Mouse (Mus musculus): Measurements from ENCODE around the gene Hoxd4. TPM values are rescaled to one million over a fixed set of nuclear protein-coding genes. Genes with fewer than 3 reads are reported as not detected.

Gene Hoxd4
- polyA plus RNA-seq, 1 experiment from 2014 or later, result 0.20 TPM

DNA sequence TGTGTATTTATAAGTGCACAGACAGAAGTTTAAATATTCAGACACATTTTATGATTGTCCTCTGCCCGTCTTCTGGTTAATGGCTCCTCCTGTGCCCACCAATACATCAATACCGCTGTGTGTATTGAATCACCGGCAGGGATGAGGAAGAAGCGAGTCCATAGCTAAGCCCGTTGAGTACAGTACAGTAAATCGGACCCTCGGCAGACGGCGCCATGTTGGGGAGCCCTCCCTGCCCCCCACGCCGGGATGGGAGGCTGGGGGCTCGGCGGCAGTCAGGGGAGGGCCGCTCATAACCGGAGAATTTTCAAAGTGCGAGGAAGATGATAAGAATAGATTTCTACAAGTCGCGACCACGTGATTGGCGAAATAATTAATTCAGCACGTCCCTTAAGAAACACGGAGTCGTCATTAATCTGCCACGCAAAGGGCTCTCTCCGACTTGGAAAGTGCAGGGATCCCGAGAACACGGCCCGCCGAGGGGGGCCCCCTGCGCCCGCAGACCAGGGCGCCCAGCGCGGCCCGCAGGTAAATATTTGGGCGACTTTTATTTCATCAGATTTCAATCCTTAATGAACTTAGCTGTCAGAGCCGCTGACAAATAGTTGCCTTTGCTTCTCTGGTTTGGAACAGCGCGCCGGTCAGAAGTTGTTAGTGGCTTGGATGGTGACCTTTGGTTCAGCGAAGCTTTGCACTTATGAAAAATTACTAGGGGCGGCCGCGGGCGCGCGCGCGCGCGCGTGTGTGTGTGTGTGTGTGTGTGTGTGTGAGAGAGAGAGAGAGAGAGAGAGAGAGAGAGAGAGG lies 21.0 kb downstream of the Hoxd4 start:
- 3% methylated on average over 52 of the region's 52 CpGs for WGBS
- H3K27me3 ChIP-seq (replicated peaks; ENCODE audit: control insufficient read depth, insufficient read depth, low read length), result peaks cover 92% of the 10 kb centered on the region

DNA sequence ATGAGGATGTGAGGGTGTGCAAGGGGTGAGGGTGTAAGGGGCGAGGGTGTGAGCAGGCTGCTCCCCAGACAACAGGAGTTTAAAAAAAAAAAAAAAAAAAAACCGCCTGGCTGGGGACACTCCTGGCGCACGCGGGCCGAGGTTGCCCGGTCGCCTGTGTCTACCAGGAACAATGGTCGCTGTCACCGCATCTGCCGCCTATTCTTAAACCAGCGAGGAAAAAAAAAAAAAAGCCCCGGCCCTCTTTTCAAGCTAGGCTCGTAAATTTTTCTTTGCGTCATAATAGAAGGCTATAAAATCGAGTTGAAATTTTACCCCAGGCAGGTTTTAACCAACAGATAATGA lies 21.6 kb downstream of the Hoxd4 start:
- H3K27ac ChIP-seq (ENCODE audit: low read depth, low read length), result no peak overlapping the region
- peaks cover 3% of the 10 kb centered on the region; the same call in 1 of the 2 replicates for H3K36me3 ChIP-seq (ENCODE audit: control insufficient read depth, insufficient read depth)
- no peak for TF ChIP-seq CTCF (IDR thresholded peaks at IDR 0.05; ENCODE audit: low read depth)
- 5% methylated on average over 16 of the region's 16 CpGs for WGBS
- no peak overlapping the region for H3K9ac ChIP-seq (ENCODE audit: low read depth, low read length)
- ATAC-seq, result no peak
- H3K4me2 ChIP-seq (replicated peaks; ENCODE audit: low read depth), result peak overlapping the region; percentile 65
- H3K9me3 ChIP-seq (ENCODE audit: control insufficient read depth), result no peaks in the 10 kb centered on the region
- no peaks in the 10 kb centered on the region for H3K4me1 ChIP-seq (replicated peaks; ENCODE audit: control insufficient read depth, insufficient read depth, low read length)
- H3K27me3 ChIP-seq (replicated peaks; ENCODE audit: control insufficient read depth, insufficient read depth, low read length), result peaks cover 92% of the 10 kb centered on the region
- peak overlapping the region; percentile 30 for H3K4me3 ChIP-seq (ENCODE audit: low read depth, low read length)

More for the DNA sequence above, 21.0 kb downstream of the Hoxd4 start:
- no peaks in the 10 kb centered on the region for H3K4me1 ChIP-seq (replicated peaks; ENCODE audit: control insufficient read depth, insufficient read depth, low read length)
- TF ChIP-seq CTCF (IDR thresholded peaks at IDR 0.05; ENCODE audit: low read depth), result no peak
- H3K9me3 ChIP-seq (ENCODE audit: control insufficient read depth), result no peaks in the 10 kb centered on the region
- H3K36me3 ChIP-seq (ENCODE audit: control insufficient read depth, insufficient read depth), result peaks cover 3% of the 10 kb centered on the region; the same call in 1 of the 2 replicates
- ATAC-seq, result no peak
- H3K4me2 ChIP-seq (replicated peaks; ENCODE audit: low read depth), result peak overlapping the region; percentile 65
- peak overlapping the region; percentile 30 for H3K4me3 ChIP-seq (ENCODE audit: low read depth, low read length)
- H3K9ac ChIP-seq (ENCODE audit: low read depth, low read length), result no peak overlapping the region
- H3K27ac ChIP-seq (ENCODE audit: low read depth, low read length), result no peak overlapping the region

DNA sequence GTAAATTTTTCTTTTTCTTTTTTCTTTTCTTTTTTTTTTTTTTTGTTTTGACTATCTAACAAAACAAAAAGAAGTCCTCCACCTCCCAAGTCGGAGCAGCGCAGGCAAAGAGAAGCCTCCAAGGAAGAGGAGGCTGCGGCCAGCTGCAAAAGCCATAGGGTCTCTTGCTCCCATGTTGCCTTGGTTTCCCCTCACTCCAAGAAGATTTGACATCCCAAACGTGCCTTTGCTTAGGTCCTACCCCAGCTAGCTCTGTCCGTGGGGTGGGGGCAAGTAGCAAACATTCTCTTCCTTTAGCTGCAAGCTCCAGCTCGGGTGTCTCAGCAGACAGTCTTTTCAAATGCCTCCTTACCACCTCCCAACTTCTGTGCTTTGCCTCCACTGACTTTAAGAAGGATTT lies 22.0 kb downstream of the Hoxd4 start:
- Histone ChIP-seq H3K27ac (ENCODE audit: low read depth, low read length) (no peak overlapping the region), H3K4me1 (replicated peaks; ENCODE audit: control insufficient read depth, insufficient read depth, low read length) (no peaks in the 10 kb centered on the region), H3K4me2 (replicated peaks; ENCODE audit: low read depth) (peak overlapping the region; percentile 65; the same call in 1 of the 2 replicates), H3K9me3 (ENCODE audit: control insufficient read depth) (no peaks in the 10 kb centered on the region), H3K4me3 (ENCODE audit: low read depth, low read length) (peak overlapping the region; percentile 30), H3K27me3 (replicated peaks; ENCODE audit: control insufficient read depth, insufficient read depth, low read length) (peaks cover 92% of the 10 kb centered on the region), H3K9ac (ENCODE audit: low read depth, low read length) (no peak overlapping the region), H3K36me3 (ENCODE audit: control insufficient read depth, insufficient read depth) (no peaks in the 10 kb centered on the region; the same call in 1 of the 2 replicates)
- no peak for TF ChIP-seq CTCF (IDR thresholded peaks at IDR 0.05; ENCODE audit: low read depth)
- WGBS, result 17% methylated on average over 6 of the region's 6 CpGs
- ATAC-seq, result no peak

DNA sequence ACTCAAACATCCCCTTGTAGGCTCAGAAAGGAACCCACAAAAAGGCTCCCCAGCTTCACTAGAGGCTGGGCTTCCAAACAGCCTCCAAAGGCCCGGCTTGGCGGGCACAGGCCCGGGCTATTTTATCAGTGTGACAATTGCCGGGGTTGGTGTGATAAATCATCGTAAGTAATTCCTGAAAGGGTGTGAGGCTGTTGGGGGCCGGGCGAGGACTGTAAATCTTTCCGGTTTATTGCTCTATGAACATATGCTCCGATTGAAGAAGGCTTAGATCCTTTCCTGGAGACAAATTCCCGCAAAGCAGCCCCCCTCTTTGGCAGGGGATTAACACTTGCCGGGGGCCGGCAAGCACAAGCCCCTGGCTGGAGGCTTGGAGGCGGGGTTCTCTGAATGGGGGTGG lies 22.7 kb downstream of the Hoxd4 start:
- H3K9ac ChIP-seq (ENCODE audit: low read depth, low read length), result no peak overlapping the region
- no peaks in the 10 kb centered on the region; the same call in 1 of the 2 replicates for H3K36me3 ChIP-seq (ENCODE audit: control insufficient read depth, insufficient read depth)
- H3K4me1 ChIP-seq (replicated peaks; ENCODE audit: control insufficient read depth, insufficient read depth, low read length), result no peaks in the 10 kb centered on the region
- 16% methylated on average over 13 of the region's 13 CpGs for WGBS
- H3K27ac ChIP-seq (ENCODE audit: low read depth, low read length), result no peak overlapping the region
- H3K27me3 ChIP-seq (replicated peaks; ENCODE audit: control insufficient read depth, insufficient read depth, low read length), result peaks cover 93% of the 10 kb centered on the region
- ATAC-seq, result no peak
- H3K4me3 ChIP-seq (ENCODE audit: low read depth, low read length), result no peak overlapping the region
- H3K9me3 ChIP-seq (ENCODE audit: control insufficient read depth), result no peaks in the 10 kb centered on the region
- peak overlapping the region; percentile 17; the same call in 1 of the 2 replicates for H3K4me2 ChIP-seq (replicated peaks; ENCODE audit: low read depth)
- TF ChIP-seq CTCF (IDR thresholded peaks at IDR 0.05; ENCODE audit: low read depth), result no peak

DNA sequence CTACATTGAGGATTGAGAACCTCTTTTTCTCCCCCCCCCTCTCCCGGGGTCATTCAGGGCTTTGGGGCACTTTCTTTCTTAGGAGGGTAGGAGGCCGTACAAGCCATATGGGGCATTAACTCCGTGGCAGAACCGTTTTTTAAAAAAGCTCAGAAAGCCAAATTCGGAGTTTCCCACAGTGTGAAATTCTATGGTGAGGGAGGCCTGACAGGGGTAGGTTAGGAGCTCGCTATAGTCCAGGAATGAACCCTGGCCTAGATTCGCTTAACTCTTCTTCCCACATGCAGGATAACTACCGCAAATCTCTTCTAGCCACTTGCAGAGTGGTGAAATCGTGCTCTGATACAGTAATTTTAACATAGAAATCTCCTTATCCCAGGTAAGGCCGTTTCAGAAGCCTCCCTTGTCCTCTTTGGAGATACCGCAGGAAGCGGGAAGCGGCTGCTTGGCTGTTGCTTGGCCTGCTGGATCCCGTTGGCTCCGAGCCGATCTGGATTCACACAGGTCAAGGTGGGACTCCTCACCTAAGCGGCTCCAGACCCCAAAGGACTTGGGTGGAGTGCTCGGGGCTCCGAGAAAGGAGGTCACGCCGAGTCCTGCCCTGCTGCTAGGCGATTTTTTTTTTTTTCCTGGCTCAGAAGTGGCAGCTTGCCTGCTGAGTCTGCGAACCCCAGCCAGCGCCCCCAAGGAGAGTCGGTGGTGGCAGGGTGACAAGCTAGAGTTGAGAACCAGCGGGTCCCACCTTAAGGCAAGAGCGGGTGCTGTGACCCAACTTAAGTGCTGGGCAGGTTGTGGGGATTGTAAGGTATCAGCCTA lies 23.5 kb downstream of the Hoxd4 start:
- H3K9ac ChIP-seq (ENCODE audit: low read depth, low read length), result no peak overlapping the region
- H3K36me3 ChIP-seq (ENCODE audit: control insufficient read depth, insufficient read depth), result no peaks in the 10 kb centered on the region; the same call in 1 of the 2 replicates
- peak overlapping the region; percentile 17; the same call in 1 of the 2 replicates for H3K4me2 ChIP-seq (replicated peaks; ENCODE audit: low read depth)
- no peaks in the 10 kb centered on the region for H3K9me3 ChIP-seq (ENCODE audit: control insufficient read depth)
- no peak for ATAC-seq
- H3K4me3 ChIP-seq (ENCODE audit: low read depth, low read length), result peak overlapping the region; percentile 7; the same call in 1 of the 2 replicates
- no peak for TF ChIP-seq CTCF (IDR thresholded peaks at IDR 0.05; ENCODE audit: low read depth)
- H3K4me1 ChIP-seq (replicated peaks; ENCODE audit: control insufficient read depth, insufficient read depth, low read length), result no peaks in the 10 kb centered on the region
- peak overlapping the region; percentile 7; the same call in 1 of the 2 replicates for H3K27ac ChIP-seq (ENCODE audit: low read depth, low read length)
- peaks cover 95% of the 10 kb centered on the region for H3K27me3 ChIP-seq (replicated peaks; ENCODE audit: control insufficient read depth, insufficient read depth, low read length)
- whole genome bisulfite sequencing, result 31% methylated on average over 27 of the region's 27 CpGs
